Mouse (Mus musculus): ENCODE data around the gene Srbd1. TPM values are rescaled to one million over a fixed set of nuclear protein-coding genes. Genes with fewer than 3 reads are reported as not detected.

Gene Srbd1
- polyA plus RNA-seq, 1 experiment, result 2.9 TPM

DNA sequence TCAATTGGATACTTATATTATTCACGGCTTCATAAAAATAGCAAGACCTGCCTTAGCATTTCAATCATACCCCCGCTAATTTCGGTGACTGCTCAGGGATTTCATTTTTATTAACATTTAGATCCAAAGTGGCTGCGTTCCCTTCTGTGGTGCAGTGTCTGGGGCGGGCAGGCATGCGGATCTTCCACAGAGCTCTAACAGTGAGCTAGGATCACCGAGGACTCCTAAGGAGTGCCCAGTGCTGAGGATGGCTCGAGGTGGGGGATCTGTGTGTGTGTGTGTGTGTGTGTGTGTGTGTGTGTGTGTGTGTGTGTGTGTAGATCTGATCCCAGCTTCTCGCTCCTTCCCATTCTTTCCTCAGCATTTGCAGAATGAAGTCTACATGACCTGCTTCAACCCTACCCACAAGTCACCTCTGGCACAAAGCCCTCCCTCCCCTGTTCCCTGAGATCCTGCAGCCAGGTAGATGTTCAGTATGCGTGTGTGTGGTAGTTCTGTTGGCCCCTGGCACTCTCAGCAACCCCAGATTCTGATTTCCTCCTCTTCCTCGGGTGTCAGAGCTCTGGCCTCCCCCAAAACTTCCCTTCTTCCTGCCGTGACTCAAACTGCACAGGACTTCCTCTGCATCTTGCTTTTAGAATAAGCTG lies 200.9 kb downstream of the Srbd1 start:
- no peak for DNase-seq
- TF ChIP-seq POLR2A (IDR thresholded peaks at IDR 0.05; ENCODE audit: borderline replicate concordance, extremely low read depth, low read depth, low read length) (no peak), CTCF (IDR thresholded peaks at IDR 0.05; ENCODE audit: insufficient read depth, low read length) (no peak)
- Histone ChIP-seq H3K4me1 (ENCODE audit: control insufficient read depth, insufficient read depth, low read length) (no peaks in the 10 kb centered on the region), H3K4me3 (replicated peaks; ENCODE audit: extremely low read depth, low read depth, low read length) (no peak overlapping the region)
- 73% methylated on average over 12 of the region's 12 CpGs for WGBS

- WGBS, result 69% methylated on average over 14 of the region's 14 CpGs
- no peak for TF ChIP-seq CTCF (IDR thresholded peaks at IDR 0.05; ENCODE audit: insufficient read depth, low read length)
- TF ChIP-seq POLR2A (IDR thresholded peaks at IDR 0.05; ENCODE audit: borderline replicate concordance, extremely low read depth, low read depth, low read length), result no peak
- no peaks in the 10 kb centered on the region for H3K4me1 ChIP-seq (ENCODE audit: control insufficient read depth, insufficient read depth, low read length)
- no peak overlapping the region for H3K4me3 ChIP-seq (replicated peaks; ENCODE audit: extremely low read depth, low read depth, low read length)
- no peak for DNase-seq
Measured at GRCm38 (mm10) chr17:85943551-85943981, 201.4 kb downstream of the Srbd1 start.

DNA sequence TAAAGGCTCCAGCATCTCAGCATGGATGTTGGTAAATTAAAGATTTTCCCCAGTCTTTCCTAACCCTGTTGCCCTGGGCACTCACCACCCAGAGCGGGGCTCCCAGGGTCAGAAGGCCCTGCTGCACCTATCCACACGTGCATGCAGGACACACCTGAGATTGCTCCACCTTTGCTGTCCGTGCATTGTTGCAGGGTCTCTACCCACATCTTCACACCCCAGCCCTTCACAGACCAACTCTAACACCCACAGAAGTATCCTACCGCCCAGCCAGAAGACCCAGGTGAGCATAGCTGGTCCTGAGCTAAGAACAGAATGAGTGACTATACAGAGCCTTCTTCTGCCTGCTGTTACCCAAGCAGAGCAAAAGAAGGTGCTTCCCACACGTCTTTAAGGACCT lies 201.9 kb downstream of the Srbd1 start:
- 72% methylated on average over 5 of the region's 5 CpGs for WGBS
- no peaks in the 10 kb centered on the region for H3K4me1 ChIP-seq (ENCODE audit: control insufficient read depth, insufficient read depth, low read length)
- no peak for TF ChIP-seq POLR2A (IDR thresholded peaks at IDR 0.05; ENCODE audit: borderline replicate concordance, extremely low read depth, low read depth, low read length)
- TF ChIP-seq CTCF (IDR thresholded peaks at IDR 0.05; ENCODE audit: insufficient read depth, low read length), result no peak
- H3K4me3 ChIP-seq (replicated peaks; ENCODE audit: extremely low read depth, low read depth, low read length), result no peak overlapping the region
- DNase-seq, result no peak

DNA sequence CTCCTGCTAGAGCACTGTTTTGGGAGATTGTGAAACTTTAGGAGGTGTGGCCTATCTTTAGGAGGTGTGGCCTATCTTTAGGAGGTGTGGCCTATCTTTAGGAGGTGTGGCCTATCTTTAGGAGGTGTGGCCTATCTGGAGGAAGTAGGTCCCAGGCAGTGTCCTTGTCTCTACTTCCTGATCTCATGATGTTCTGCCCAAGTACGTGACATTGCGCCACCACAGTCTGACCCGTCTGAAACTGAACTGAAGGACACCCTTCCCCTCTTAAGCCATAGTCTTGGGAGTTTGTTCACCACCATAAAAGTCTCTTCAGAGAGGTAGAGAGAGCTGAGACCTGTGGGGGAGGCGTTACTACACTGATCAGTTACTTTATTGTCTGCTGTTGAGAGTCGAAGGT lies 202.9 kb downstream of the Srbd1 start:
- TF ChIP-seq POLR2A (IDR thresholded peaks at IDR 0.05; ENCODE audit: borderline replicate concordance, extremely low read depth, low read depth, low read length) (no peak), CTCF (IDR thresholded peaks at IDR 0.05; ENCODE audit: insufficient read depth, low read length) (no peak)
- 85% methylated on average over 5 of the region's 5 CpGs for WGBS
- Histone ChIP-seq H3K4me1 (ENCODE audit: control insufficient read depth, insufficient read depth, low read length) (no peaks in the 10 kb centered on the region), H3K4me3 (replicated peaks; ENCODE audit: extremely low read depth, low read depth, low read length) (no peak overlapping the region)
- DNase-seq, result no peak

DNA sequence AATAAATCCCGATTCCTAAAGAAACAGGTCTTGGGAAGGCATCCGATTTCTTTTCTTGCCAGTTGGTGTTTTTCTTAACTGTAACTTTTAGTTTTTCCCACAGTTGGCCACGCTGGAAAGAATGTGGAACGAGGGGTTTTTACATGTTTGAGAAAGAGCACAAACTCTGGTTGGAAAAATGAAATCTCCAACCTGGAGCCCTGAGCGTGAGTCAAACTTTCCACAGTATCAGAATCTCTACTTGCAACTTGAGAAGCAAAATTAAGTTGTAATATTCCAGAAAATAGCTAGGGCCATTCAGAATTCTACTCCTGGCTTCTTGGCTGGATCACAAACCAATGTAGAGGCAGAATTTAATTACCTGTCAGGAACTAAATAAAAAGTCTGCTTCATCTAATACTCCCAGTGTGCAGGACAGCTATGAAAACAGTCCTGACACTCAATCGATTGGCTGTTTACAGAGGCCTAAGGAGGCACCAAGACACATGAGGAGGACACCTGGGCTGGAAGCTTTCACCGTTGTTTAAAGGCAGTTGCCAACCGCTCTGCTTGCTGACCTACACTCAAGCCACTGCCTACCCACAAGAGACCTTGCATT lies 203.7 kb downstream of the Srbd1 start:
- 74% methylated on average over 8 of the region's 8 CpGs for WGBS
- no peak for DNase-seq
- Histone ChIP-seq H3K4me1 (ENCODE audit: control insufficient read depth, insufficient read depth, low read length) (no peaks in the 10 kb centered on the region), H3K4me3 (replicated peaks; ENCODE audit: extremely low read depth, low read depth, low read length) (no peak overlapping the region)
- TF ChIP-seq CTCF (IDR thresholded peaks at IDR 0.05; ENCODE audit: insufficient read depth, low read length) (no peak), POLR2A (IDR thresholded peaks at IDR 0.05; ENCODE audit: borderline replicate concordance, extremely low read depth, low read depth, low read length) (no peak)

DNA sequence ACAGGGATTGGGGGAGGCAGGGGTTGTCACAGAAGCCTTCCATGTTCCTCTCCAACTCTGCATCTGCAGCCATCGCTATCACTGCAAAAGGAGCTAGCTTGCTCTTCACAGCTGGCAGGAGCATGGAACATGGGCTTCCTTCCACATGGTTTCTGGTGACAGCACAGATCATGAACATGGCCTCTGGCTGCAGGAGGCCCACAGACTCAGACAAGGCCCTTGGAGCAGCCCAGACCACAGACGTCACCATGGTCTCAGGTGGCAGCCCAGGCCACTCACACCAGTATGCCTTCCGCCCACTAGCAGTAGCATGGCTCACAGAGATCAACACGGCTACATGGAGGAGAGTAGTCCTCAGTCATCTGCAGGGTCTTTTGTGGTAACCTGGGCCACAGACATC lies 207.8 kb downstream of the Srbd1 start:
- 95% methylated on average over 4 of the region's 4 CpGs for WGBS
- no peak for DNase-seq
- H3K4me1 ChIP-seq (ENCODE audit: control insufficient read depth, insufficient read depth, low read length), result no peaks in the 10 kb centered on the region

GRCm38 (mm10) chr17:85935268-85935667 lies 209.7 kb downstream of the Srbd1 start:
- H3K4me3 ChIP-seq (replicated peaks; ENCODE audit: extremely low read depth, low read depth, low read length), result no peak overlapping the region
- no peak for TF ChIP-seq CTCF (IDR thresholded peaks at IDR 0.05; ENCODE audit: insufficient read depth, low read length)
- TF ChIP-seq POLR2A (IDR thresholded peaks at IDR 0.05; ENCODE audit: borderline replicate concordance, extremely low read depth, low read depth, low read length), result no peak
- H3K4me1 ChIP-seq (ENCODE audit: control insufficient read depth, insufficient read depth, low read length), result no peaks in the 10 kb centered on the region
- 84% methylated on average over 10 of the region's 10 CpGs for WGBS
- DNase-seq, result no peak

More for the DNA sequence above, 207.8 kb downstream of the Srbd1 start:
- TF ChIP-seq CTCF (IDR thresholded peaks at IDR 0.05; ENCODE audit: insufficient read depth, low read length), result no peak
- TF ChIP-seq POLR2A (IDR thresholded peaks at IDR 0.05; ENCODE audit: borderline replicate concordance, extremely low read depth, low read depth, low read length), result no peak
- H3K4me3 ChIP-seq (replicated peaks; ENCODE audit: extremely low read depth, low read depth, low read length), result no peak overlapping the region

Other genes starting within 250 kb of the Srbd1 start
- 9.8 and 13.5 TPM in 2 replicates for gene Prkce, start 22.6 kb upstream of the Srbd1 start, polyA plus RNA-seq (2012; rRNA removed)